ENCODE assay signal across 9 mouse cellular contexts in the genomic region with DNA sequence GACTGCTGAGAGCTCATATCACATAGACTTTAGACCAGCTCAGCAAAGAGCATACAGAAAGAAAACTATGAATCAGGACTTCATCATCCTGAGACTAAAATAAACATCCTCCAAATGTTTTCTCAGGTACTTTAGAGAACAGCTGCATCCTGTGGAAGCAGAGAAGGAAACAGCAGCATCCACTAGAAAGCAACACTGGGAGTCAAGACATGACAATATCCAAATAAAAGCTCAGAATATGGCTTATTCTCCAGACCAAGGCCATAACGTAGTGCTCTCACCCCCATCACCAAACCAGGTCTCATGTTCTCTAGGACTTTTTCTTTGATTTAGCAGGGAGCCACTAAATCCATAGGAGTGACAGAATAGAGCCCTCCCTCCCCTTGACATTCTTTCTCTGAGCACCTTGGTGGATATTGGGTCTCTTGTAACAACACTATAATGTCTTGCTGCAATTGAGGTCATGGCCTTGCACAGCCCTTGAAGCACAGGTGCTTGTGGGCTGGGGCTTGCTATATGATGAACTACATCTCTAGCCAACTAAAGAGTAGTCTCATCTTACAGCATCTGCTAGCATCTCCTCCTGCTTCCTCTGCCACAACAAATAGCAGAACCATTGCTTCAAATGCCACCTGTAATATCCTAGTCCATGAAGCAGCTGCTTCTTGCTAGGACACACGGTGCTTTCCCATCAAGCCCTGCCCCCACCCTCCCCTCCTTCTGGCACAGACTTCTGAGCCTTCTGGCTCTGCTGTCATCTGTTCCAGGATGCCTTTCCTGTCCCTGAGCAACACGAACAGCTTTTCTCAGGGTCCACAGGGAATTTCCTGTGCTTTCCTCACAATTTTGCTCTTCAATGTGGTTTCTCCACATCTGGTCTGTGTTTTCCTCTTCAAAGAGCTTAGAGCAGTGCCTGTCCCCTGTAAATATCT.
DNase-seq lines count a peak whose midpoint lies in the region; ATAC-seq and TF ChIP-seq lines count a peak whose summit lies in the region.
"Had no signal": no experiment of that assay in that cellular context is flagged by ENCODE, and none has a peak within 500 bp of the region (broad histone marks: within the 10 kb centered on the region; RNA-seq: fewer than 3 reads in every experiment).

No protein-coding gene starts in this region.

- no peaks in the 10 kb centered on the region for H3K36me3 ChIP-seq in stomach, embryonic 14.5 days (ENCODE audit: control insufficient read depth, insufficient read depth, low read length)
- no peaks in the 10 kb centered on the region for H3K36me3 ChIP-seq in stomach, postnatal 0 days (ENCODE audit: control insufficient read depth, insufficient read depth, low read length)
- H3K36me3 ChIP-seq in hindbrain, embryonic 10.5 days: no peaks in the 10 kb centered on the region
- H3K36me3 ChIP-seq in midbrain, embryonic 11.5 days (ENCODE audit: control insufficient read depth, insufficient read depth, low read length): no peaks in the 10 kb centered on the region

- WGBS in stomach, embryonic 14.5 days: 23% methylated on average over 3 of the region's 3 CpGs
- 34% methylated on average over 3 of the region's 3 CpGs for WGBS in stomach, postnatal 0 days
- 38% methylated on average over 3 of the region's 3 CpGs for WGBS in hindbrain, embryonic 10.5 days
- 42% methylated on average over 3 of the region's 3 CpGs for WGBS in midbrain, embryonic 11.5 days

- H3K4me1 ChIP-seq in stomach, embryonic 14.5 days (ENCODE audit: control insufficient read depth, insufficient read depth, low read length): no peaks in the 10 kb centered on the region
- H3K4me1 ChIP-seq in stomach, postnatal 0 days (replicated peaks; ENCODE audit: control insufficient read depth, insufficient read depth): no peaks in the 10 kb centered on the region
- H3K4me1 ChIP-seq in hindbrain, embryonic 10.5 days (replicated peaks): peaks cover 28% of the 10 kb centered on the region
- no peaks in the 10 kb centered on the region for H3K4me1 ChIP-seq in midbrain, embryonic 11.5 days (ENCODE audit: control insufficient read depth, insufficient read depth, low read length)

- TF ChIP-seq CTCF in stomach, postnatal 0 days (IDR thresholded peaks at IDR 0.05; ENCODE audit: low read depth): no peak

- peak overlapping the region; percentile 52; the same call in 1 of the 2 replicates for H3K27ac ChIP-seq in stomach, embryonic 14.5 days (ENCODE audit: low read length)
- H3K27ac ChIP-seq in stomach, postnatal 0 days (replicated peaks): no peak overlapping the region
- peak overlapping the region; percentile 42 for H3K27ac ChIP-seq in hindbrain, embryonic 10.5 days
- no peak overlapping the region for H3K27ac ChIP-seq in midbrain, embryonic 11.5 days (ENCODE audit: low read depth, low read length)
- H3K27ac ChIP-seq: macrophage had no signal

- peak; percentile 15 to 49 for DNase-seq in cerebellum, postnatal 25 days
- DNase-seq in cerebellum, adult 18-20 months: no peak
- no peak for DNase-seq in stomach, postnatal 0 days (ENCODE audit: low spot score)
- DNase-seq in hindbrain, embryonic 10.5 days (ENCODE audit: low spot score): peak; percentile 58
- no peak for DNase-seq in midbrain, embryonic 11.5 days (ENCODE audit: low spot score, missing footprints)

- no peak overlapping the region for H3K4me3 ChIP-seq in stomach, embryonic 14.5 days (ENCODE audit: low read depth, low read length)
- no peak overlapping the region for H3K4me3 ChIP-seq in stomach, postnatal 0 days (ENCODE audit: low read depth, low read length)
- no peak overlapping the region for H3K4me3 ChIP-seq in hindbrain, embryonic 10.5 days
- H3K4me3 ChIP-seq in midbrain, embryonic 11.5 days (ENCODE audit: low read depth, low read length): no peak overlapping the region

- H3K9me3 ChIP-seq in stomach, embryonic 14.5 days (ENCODE audit: control insufficient read depth, low read depth, low read length): no peaks in the 10 kb centered on the region
- no peaks in the 10 kb centered on the region for H3K9me3 ChIP-seq in stomach, postnatal 0 days (ENCODE audit: control insufficient read depth, low read length)
- H3K9me3 ChIP-seq in hindbrain, embryonic 10.5 days: no peaks in the 10 kb centered on the region
- no peaks in the 10 kb centered on the region for H3K9me3 ChIP-seq in midbrain, embryonic 11.5 days (ENCODE audit: control insufficient read depth, low read length)

- no peak overlapping the region for H3K4me2 ChIP-seq in stomach, embryonic 14.5 days (replicated peaks; ENCODE audit: low read depth, low read length)
- H3K4me2 ChIP-seq in stomach, postnatal 0 days (replicated peaks; ENCODE audit: low read depth): no peak overlapping the region
- H3K4me2 ChIP-seq in midbrain, embryonic 11.5 days: no peak overlapping the region

- TF ChIP-seq EP300 in stomach, postnatal 0 days (optimal IDR thresholded peaks at IDR 0.05): no peak

- H3K27me3 ChIP-seq in stomach, embryonic 14.5 days (ENCODE audit: control insufficient read depth, insufficient read depth, low read length): no peaks in the 10 kb centered on the region
- H3K27me3 ChIP-seq in stomach, postnatal 0 days (ENCODE audit: control insufficient read depth, insufficient read depth, low read length): no peaks in the 10 kb centered on the region
- no peaks in the 10 kb centered on the region for H3K27me3 ChIP-seq in hindbrain, embryonic 10.5 days (ENCODE audit: insufficient read depth, poor library complexity, severe bottlenecking)
- no peaks in the 10 kb centered on the region for H3K27me3 ChIP-seq in midbrain, embryonic 11.5 days (ENCODE audit: control insufficient read depth, insufficient read depth, low read length)

- H3K9ac ChIP-seq in stomach, embryonic 14.5 days (replicated peaks; ENCODE audit: low read depth, low read length): no peak overlapping the region
- no peak overlapping the region for H3K9ac ChIP-seq in stomach, postnatal 0 days (ENCODE audit: low read length)
- H3K9ac ChIP-seq in midbrain, embryonic 11.5 days (ENCODE audit: low read length): no peak overlapping the region

- peak; percentile 49; the same call in 1 of the 2 replicates for ATAC-seq in stomach, embryonic 14.5 days (ENCODE audit: insufficient number of reproducible peaks, insufficient read depth, low FRiP score, low read depth)
- no peak for ATAC-seq in stomach, postnatal 0 days (ENCODE audit: low FRiP score, low TSS enrichment)
- ATAC-seq in midbrain, embryonic 11.5 days (ENCODE audit: low FRiP score): peak; percentile 65; the same call in 1 of the 2 replicates
- ATAC-seq in erythroid progenitor cell, adult 5-6 weeks (replicated peaks; ENCODE audit: low FRiP score, poor library complexity, severe bottlenecking): no peak
- ATAC-seq in activated CD4-positive, CD25-positive, alpha-beta regulatory T cell, adult 4 months: no peak

Comparison
In these comparisons a context has a peak if more than half of its experiments do, and no peak if none do; other contexts are left out.
1. DNase-seq: peak in cerebellum, postnatal 25 days (2 of 2) and hindbrain, embryonic 10.5 days (single experiment); none in cerebellum, adult 18-20 months (0 of 2), stomach, postnatal 0 days (single experiment) and midbrain, embryonic 11.5 days (single experiment).
2. ATAC-seq: peak in stomach, embryonic 14.5 days (single experiment) and midbrain, embryonic 11.5 days (single experiment); none in stomach, postnatal 0 days (single experiment), erythroid progenitor cell, adult 5-6 weeks (single experiment) and activated CD4-positive, CD25-positive, alpha-beta regulatory T cell, adult 4 months (single experiment).
3. H3K27ac ChIP-seq: peak in stomach, embryonic 14.5 days (single experiment) and hindbrain, embryonic 10.5 days (single experiment); none in stomach, postnatal 0 days (single experiment) and midbrain, embryonic 11.5 days (single experiment).